Mouse (Mus musculus) bone marrow macrophage, adult 2 months (primary cell): ENCODE results near the gene Spi1. TPM values are rescaled to one million over a fixed set of nuclear protein-coding genes. Genes with fewer than 3 reads are reported as not detected.

Experiments used
- H3K27ac ChIP-seq: 2 replicates; pipeline ENCODE4 v1.5.1; 2012; ENCODE audit warnings: low read depth, low read length; ENCODE audit not compliant: insufficient read depth
- H3K4me1 ChIP-seq: 2 replicates; pipeline ENCODE4 v1.6.1; 2012; ENCODE audit warnings: low read length; ENCODE audit not compliant: control insufficient read depth, insufficient read depth
- H3K4me3 ChIP-seq: 2 replicates; pipeline ENCODE4 v1.5.1; 2012; ENCODE audit warnings: mild to moderate bottlenecking, low read length, moderate library complexity; ENCODE audit not compliant: insufficient read depth
- CTCF ChIP-seq: IDR thresholded peaks from 2 replicates; pipeline ENCODE4 v1.5.1; 2012; ENCODE audit warnings: low read depth, mild to moderate bottlenecking, low read length, moderate library complexity
- POLR2A ChIP-seq: IDR thresholded peaks from 2 replicates; pipeline ENCODE4 v1.6.1; 2012; ENCODE audit warnings: mild to moderate bottlenecking, low read depth, low read length, borderline replicate concordance
- polyA plus RNA-seq: library from polyadenylated mRNA; stranded (reverse); fragments of >200 nt; gene quantifications from 2 replicates; pipeline ENCODE4 v1.2.4, GENCODE M21; 2012; ENCODE audit not compliant: missing spikeins, insufficient read depth, insufficient read length

Gene Spi1
- polyA plus RNA-seq, 1 experiment: 487 TPM

DNA sequence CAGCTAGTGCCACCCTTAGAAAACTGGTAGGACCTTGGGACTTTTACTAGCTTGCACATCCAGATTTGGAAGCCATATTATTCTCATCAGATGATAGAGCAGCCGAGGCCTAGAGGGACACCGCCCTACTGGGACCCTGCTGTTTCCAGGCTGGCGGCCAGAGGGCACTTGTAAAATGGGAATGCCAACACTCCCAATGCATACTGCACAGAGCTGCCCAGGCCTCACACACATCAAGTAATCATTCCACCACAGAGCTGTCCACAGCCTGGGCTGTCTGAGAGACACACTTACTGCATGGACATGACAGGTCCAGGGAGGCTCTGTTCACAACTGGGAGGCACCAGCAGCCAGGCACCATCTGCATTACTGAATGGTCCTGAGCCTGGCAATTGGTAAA is 15.7 kb upstream of the Spi1 start:
- no peak overlapping the region for H3K27ac ChIP-seq
- H3K4me1 ChIP-seq: peaks cover 12% of the 10 kb centered on the region
- TF ChIP-seq CTCF (no peak), POLR2A (no peak)
- H3K4me3 ChIP-seq: no peak overlapping the region

DNA sequence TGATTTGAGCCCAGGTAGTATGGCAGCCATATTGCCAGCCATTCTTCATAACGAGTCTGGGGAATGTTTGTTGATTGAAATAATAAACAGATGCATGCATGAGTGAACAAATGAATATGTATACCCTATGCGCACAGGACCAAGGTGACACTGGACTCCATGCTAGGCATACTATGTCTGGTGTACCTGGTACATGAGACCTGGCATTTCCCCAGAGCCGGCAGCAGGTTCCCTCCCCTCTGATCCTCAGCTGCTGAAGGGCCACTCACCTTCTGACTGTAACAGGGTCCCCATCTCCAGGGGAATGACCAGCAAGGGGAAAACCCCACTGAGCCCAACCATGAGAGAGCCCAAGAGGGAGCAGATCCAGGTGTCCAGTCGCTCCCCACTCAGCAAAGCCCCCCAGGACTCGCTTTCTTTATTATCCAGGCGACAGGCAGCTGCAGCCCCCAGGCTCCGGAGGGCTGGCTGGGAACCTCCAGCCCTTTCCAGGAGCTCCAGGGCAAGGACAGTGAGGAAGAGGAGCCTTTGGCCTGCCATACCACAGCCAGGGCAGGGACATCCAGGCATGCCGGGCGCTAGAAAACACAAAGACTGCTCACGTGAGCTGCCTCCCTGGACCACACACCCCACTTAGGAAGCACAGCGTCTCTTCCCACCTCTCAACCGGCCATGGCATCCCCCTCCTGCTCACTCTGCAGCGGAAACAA is 13.9 kb upstream of the Spi1 start:
- Histone ChIP-seq H3K4me3 (no peak overlapping the region), H3K27ac (no peak overlapping the region), H3K4me1 (peaks cover 27% of the 10 kb centered on the region)
- TF ChIP-seq CTCF: no peak
- TF ChIP-seq POLR2A: no peak

DNA sequence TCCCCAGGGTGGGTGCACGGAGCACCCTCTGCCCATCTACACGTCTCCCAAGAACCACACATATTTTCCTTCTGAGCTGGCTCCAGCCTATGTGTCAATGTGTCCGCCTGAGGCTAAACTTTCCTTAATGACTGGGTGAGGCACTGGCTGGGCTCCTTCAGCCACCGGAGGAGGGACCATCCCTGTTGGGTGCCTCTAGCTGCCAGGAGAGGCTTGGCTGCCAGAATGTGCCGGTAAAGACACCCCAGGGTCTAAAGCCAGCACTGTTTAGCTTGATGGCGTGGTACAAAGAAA is 13.4 kb upstream of the Spi1 start:
- H3K4me3 ChIP-seq: peak overlapping the region; percentile 78
- peaks cover 27% of the 10 kb centered on the region for H3K4me1 ChIP-seq
- H3K27ac ChIP-seq: no peak overlapping the region
- TF ChIP-seq POLR2A (no peak), CTCF (no peak)

DNA sequence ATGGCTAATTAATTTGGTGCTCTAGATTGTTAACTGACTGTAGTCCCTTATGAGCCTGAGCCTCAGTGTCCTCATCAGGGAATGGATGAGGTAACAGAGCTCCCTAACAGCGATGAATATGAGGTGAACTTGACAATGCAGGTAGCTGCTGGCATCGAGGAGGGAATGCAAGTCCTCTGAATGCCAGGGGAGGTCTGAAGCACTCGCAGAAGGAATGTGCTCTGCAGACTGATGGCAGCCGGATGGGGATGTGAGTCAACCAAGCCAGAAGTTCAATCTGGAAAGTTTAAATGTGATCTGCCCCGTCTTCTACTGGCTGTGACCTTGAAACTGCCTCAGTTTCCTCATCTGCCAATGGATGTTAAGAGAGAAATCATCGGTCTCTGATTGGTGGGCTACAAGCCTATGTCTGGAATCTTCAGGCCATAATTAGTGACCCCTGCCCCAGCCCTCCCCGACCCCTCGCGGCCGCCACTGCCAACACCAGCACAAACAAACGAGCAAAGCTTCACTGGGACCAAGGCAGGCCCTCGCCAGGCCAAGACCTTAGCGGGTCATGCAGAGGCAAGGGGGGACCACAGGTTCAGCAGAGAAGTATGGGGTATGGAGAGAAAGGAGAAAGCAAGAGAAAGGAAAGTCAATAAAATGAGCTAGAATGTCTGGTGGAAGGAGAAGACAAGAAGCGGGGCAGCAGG is 12.7 kb upstream of the Spi1 start:
- Histone ChIP-seq H3K4me1 (peaks cover 27% of the 10 kb centered on the region), H3K4me3 (peak overlapping the region; percentile 78), H3K27ac (peak overlapping the region; percentile 66)
- TF ChIP-seq CTCF: no peak
- no peak for TF ChIP-seq POLR2A

DNA sequence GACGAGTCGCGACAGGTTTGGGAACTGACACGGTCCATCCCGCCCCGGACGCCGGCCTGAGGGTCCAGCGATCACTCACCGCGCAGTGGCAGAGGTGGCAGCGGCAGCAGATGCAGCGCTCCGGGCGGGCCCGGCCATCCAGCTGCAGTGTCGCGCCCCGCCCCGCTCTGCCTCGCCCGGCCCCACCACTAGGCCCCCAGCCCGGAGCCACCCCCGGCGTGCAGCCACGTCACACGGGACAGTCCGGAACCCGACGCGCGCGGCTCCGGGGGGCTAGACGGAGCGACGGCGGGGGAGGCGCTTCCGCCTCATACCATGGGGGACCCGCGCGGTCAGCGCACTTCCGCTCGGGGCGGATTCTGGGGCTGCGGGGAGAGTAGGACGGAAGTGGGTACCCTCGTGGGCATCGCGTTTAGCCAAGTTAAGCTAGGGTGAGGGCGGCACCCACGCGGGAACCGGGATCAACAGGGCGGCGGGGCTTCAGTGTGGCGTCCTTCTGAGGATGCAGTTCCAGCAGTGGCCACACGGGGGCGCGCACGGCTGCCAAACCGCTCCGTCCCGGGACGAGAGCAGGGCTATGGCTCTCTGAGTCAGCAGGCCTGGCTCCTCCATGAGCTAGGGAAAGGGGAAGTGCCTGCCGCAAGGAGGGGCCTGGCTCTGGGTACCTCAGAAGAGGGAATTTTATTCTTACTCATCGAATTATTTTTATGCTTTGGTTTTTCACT is 12.0 kb upstream of the Spi1 start, which contains the start of gene Slc39a13:
Gene Slc39a13, minus strand, starts transcription at position 342 of the 725 bp plus-strand sequence.
- Histone ChIP-seq H3K4me3 (peak within 1 kb of the TSS; percentile 78), H3K27ac (peak within 1 kb of the TSS; percentile 90), H3K4me1 (peaks cover 27% of the 10 kb centered on the region)
- no peak for TF ChIP-seq POLR2A
- TF ChIP-seq CTCF: peak; percentile 80

DNA sequence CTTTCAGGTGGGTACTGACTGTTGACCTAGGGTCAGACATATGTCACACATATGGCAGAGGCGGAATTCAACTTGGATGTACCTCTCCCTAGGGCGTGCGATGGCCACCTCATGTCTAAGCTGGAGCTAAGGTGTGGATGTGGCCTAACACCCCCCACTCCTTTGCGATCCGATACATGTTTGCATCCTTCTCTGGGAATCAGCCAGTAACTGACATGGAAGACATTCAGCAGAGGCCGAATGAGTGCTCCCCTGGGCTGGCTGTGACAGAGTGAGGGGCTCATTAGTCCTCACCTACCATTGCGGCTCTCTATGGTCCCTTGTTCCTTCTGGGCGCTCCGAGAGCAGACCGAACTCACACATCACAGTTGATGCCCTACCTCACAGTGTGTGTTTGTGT is 11.1 kb upstream of the Spi1 start:
- no peak overlapping the region for H3K4me3 ChIP-seq
- peaks cover 27% of the 10 kb centered on the region for H3K4me1 ChIP-seq
- peak overlapping the region; percentile 90 for H3K27ac ChIP-seq
- TF ChIP-seq CTCF: no peak
- no peak for TF ChIP-seq POLR2A

DNA sequence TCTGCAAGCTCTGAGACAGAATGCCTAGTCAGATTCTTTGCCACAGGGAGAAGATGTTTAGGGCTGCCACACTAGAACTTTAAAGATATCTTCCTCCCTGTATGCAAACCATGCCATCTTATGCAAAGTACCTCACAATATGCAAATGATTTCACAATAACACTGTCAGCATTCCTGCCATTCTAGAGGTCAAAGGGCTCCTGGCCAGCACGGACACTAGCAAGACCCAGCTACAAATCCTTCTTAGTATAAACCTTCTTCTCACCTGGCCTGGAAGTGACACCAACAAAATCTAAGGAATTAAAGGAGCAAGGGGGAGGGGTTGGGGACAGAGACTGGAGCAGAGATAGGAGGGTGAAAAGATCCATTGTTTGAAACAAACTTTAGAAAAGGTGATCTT is 10.1 kb upstream of the Spi1 start:
- Histone ChIP-seq H3K4me3 (no peak overlapping the region), H3K27ac (peak overlapping the region; percentile 90), H3K4me1 (peaks cover 27% of the 10 kb centered on the region)
- TF ChIP-seq POLR2A: no peak
- TF ChIP-seq CTCF: no peak

DNA sequence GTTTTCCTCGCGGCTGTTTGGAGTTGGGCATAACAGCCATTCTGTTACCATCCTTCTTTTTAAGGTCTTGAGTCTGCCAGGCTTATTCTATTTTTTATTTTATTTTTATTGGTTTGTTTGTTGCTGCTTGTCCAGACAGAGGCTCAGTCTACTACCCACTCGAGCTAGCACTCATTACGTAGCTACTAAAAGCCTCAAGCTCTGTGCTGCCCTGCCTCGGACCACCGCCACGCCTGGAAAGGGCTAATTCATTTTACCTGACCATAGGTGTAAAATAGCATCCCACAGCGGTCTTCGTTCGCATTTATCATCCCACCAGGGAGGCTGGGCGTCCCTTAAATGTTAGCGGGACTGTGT is 4.3 kb upstream of the Spi1 start:
- no peak overlapping the region for H3K4me3 ChIP-seq
- peaks cover 13% of the 10 kb centered on the region for H3K4me1 ChIP-seq
- H3K27ac ChIP-seq: no peak overlapping the region
- no peak for TF ChIP-seq POLR2A
- no peak for TF ChIP-seq CTCF

DNA sequence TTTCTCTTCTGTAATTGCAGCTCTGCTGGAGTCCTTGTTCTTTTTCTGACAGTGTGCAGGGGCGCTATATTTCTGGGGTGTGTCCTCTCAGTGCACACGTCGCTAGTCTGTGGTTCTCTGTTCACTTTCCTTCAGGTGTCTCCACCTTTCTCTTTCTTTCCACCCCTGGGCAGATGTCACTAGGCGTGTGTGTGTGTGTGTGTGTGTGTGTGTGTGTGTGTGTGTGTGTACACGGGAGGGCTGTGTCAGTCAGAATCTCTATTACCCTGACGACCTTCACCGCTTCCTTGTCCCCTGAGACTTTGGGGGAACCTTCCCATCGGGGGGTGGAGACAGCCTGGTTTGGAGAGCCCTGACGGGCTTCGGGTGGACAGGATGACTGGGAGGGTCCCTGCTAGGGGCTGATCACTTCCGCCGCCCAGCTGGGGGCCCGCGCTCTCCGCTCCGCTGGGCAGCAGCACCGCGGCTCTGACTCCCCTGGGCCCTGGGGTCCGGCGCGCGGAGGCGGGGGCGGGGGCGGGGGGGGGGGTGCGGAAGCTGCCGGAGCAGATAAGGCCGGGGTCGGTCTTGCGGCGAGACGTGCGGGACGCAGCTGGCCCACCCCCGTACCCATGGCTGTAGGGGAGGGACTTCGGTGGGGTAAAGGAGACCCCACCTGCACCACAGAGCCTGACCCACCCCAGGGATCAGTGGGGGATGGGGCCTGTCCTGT is 3.7 kb upstream of the Spi1 start:
- TF ChIP-seq CTCF (no peak), POLR2A (no peak)
- Histone ChIP-seq H3K4me1 (peaks cover 14% of the 10 kb centered on the region), H3K27ac (no peak overlapping the region), H3K4me3 (no peak overlapping the region)
